In genomic region chr6:85144466-85144865, GRCm38 (mm10) we compare ENCODE assay signal across 36 mouse cellular contexts. TPM values are rescaled to one million over a fixed set of nuclear protein-coding genes. Genes with fewer than 3 reads are reported as not detected.
"Had no signal": no experiment of that assay in that cellular context is flagged by ENCODE, and none has a peak within 500 bp of the region (broad histone marks: within the 10 kb centered on the region; RNA-seq: fewer than 3 reads in every experiment).

No protein-coding gene starts in this region.

- H3K27ac ChIP-seq: left cerebral cortex, adult 2 months; limb, embryonic 10.5 days; limb, embryonic 12.5 days; limb, embryonic 13.5 days; limb, embryonic 15.5 days; liver, embryonic 12.5 days; liver, embryonic 13.5 days; liver, embryonic 14.5 days; liver, embryonic 15.5 days; lung, embryonic 15.5 days; macrophage; midbrain, embryonic 10.5 days; midbrain, embryonic 12.5 days; midbrain, embryonic 13.5 days; midbrain, embryonic 15.5 days; neural tube, embryonic 12.5 days had no signal

- H3K27me3 ChIP-seq: limb, embryonic 12.5 days; limb, embryonic 15.5 days; lung, embryonic 15.5 days; midbrain, embryonic 12.5 days; midbrain, embryonic 15.5 days; neural tube, embryonic 12.5 days had no signal

- H3K4me3 ChIP-seq: left cerebral cortex, adult 2 months; limb, embryonic 10.5 days; limb, embryonic 12.5 days; limb, embryonic 13.5 days; limb, embryonic 15.5 days; liver, embryonic 12.5 days; liver, embryonic 13.5 days; liver, embryonic 15.5 days; lung, embryonic 15.5 days; megakaryocyte, embryonic 14.5 days; midbrain, embryonic 10.5 days; midbrain, embryonic 12.5 days; midbrain, embryonic 13.5 days; midbrain, embryonic 15.5 days; neural tube, embryonic 12.5 days had no signal

- H3K9me3 ChIP-seq: limb, embryonic 10.5 days; limb, embryonic 12.5 days; limb, embryonic 13.5 days; limb, embryonic 15.5 days; liver, embryonic 12.5 days; liver, embryonic 13.5 days; liver, embryonic 15.5 days; lung, embryonic 15.5 days; megakaryocyte, embryonic 14.5 days; midbrain, embryonic 10.5 days; midbrain, embryonic 12.5 days; midbrain, embryonic 13.5 days; midbrain, embryonic 15.5 days; neural tube, embryonic 12.5 days had no signal

- H3K4me1 ChIP-seq: limb, embryonic 10.5 days; limb, embryonic 12.5 days; limb, embryonic 13.5 days; limb, embryonic 15.5 days; liver, embryonic 12.5 days; liver, embryonic 13.5 days; liver, embryonic 15.5 days; lung, embryonic 15.5 days; midbrain, embryonic 10.5 days; midbrain, embryonic 12.5 days; midbrain, embryonic 13.5 days; midbrain, embryonic 15.5 days; neural tube, embryonic 12.5 days had no signal

- DNase-seq: left cerebral cortex, postnatal 4 days; liver; liver, embryonic 13.5 days; liver, postnatal 0 days; lung, adult 18-20 months; lung, adult 2 months; lung, embryonic 14.5 days; lung, postnatal 10 days; lung, postnatal 14 days; lung, postnatal 36 days; lung, postnatal 4 days; midbrain, embryonic 14.5 days had no signal

- H3K36me3 ChIP-seq: limb, embryonic 10.5 days; limb, embryonic 12.5 days; limb, embryonic 13.5 days; limb, embryonic 15.5 days; liver, embryonic 12.5 days; liver, embryonic 13.5 days; liver, embryonic 15.5 days; lung, embryonic 15.5 days; midbrain, embryonic 10.5 days; midbrain, embryonic 12.5 days; midbrain, embryonic 13.5 days; midbrain, embryonic 15.5 days; neural tube, embryonic 12.5 days had no signal

- ATAC-seq: liver, embryonic 12.5 days; liver, postnatal 0 days; lung, postnatal 0 days; midbrain, embryonic 13.5 days; midbrain, embryonic 15.5 days; midbrain, embryonic 16.5 days had no signal

- H3K4me2 ChIP-seq: limb, embryonic 12.5 days; limb, embryonic 13.5 days; limb, embryonic 15.5 days; liver, embryonic 11.5 days; liver, embryonic 12.5 days; liver, embryonic 13.5 days; liver, embryonic 15.5 days; lung, embryonic 14.5 days; lung, embryonic 15.5 days; midbrain, embryonic 11.5 days; midbrain, embryonic 12.5 days; midbrain, embryonic 13.5 days; midbrain, embryonic 15.5 days; neural tube, embryonic 12.5 days had no signal

- H3K9ac ChIP-seq: limb, embryonic 12.5 days; limb, embryonic 13.5 days; limb, embryonic 15.5 days; liver, embryonic 12.5 days; liver, embryonic 13.5 days; liver, embryonic 14.5 days; liver, embryonic 15.5 days; liver, postnatal 0 days; lung, embryonic 14.5 days; lung, embryonic 15.5 days; midbrain, embryonic 12.5 days; midbrain, embryonic 13.5 days; midbrain, embryonic 15.5 days; neural tube, embryonic 12.5 days had no signal

RNA-seq across cellular contexts. Expression of gene Emx1, which starts 42.8 kb away (rescaled TPM):
- polyA plus RNA-seq: liver, adult 2 months; liver, embryonic 12.5 days; liver, embryonic 13.5 days; liver, embryonic 15.5 days; liver, embryonic 16.5 days; liver, postnatal 0 days; lung, adult 2 months; lung, embryonic 14.5 days; lung, embryonic 15.5 days; lung, embryonic 16.5 days; lung, postnatal 0 days; macrophage; neural tube, embryonic 11.5 days had no signal
